ENCODE assay signal across 8 mouse cellular contexts in genomic region chr9:62522211-62522610, GRCm38 (mm10). TPM values are rescaled to one million over a fixed set of nuclear protein-coding genes. Genes with fewer than 3 reads are reported as not detected.
DNase-seq lines count a peak whose midpoint lies in the region; ATAC-seq and TF ChIP-seq lines count a peak whose summit lies in the region.

No protein-coding gene starts in this region.

- ATAC-seq in megakaryocyte progenitor cell, adult 5-6 weeks (replicated peaks; ENCODE audit: poor library complexity) = no peak

- no peak overlapping the region for H3K4me3 ChIP-seq in kidney, adult 2 months (ENCODE audit: insufficient read depth, low read depth, low read length)

- 65% methylated on average over 5 of the region's 5 CpGs for WGBS in kidney, adult 2 months

- peak; percentile 49 for DNase-seq in gastrocnemius, postnatal 25 days
- DNase-seq in gastrocnemius, postnatal 4 days (ENCODE audit: low spot score in 2 of 2) = no peak
- DNase-seq in heart, adult 11 months = peak; percentile 98
- peak; percentile 83 for DNase-seq in kidney, adult 2 months
- peak; percentile 68 to 85 for DNase-seq in lung, postnatal 4 days
- DNase-seq in spleen, postnatal 4 days (ENCODE audit: low spot score in 2 of 2) = no peak
- DNase-seq in layer of hippocampus, adult 11-12 months (ENCODE audit: low spot score) = no peak

- H3K4me1 ChIP-seq in kidney, adult 2 months (ENCODE audit: control insufficient read depth, insufficient read depth, low read length) = no peaks in the 10 kb centered on the region

- TF ChIP-seq POLR2A in kidney, adult 2 months (IDR thresholded peaks at IDR 0.05; ENCODE audit: low read depth, low read length) = no peak

- H3K36me3 ChIP-seq in kidney, adult 2 months (ENCODE audit: control insufficient read depth, insufficient read depth, low read length) = no peaks in the 10 kb centered on the region

- TF ChIP-seq CTCF in kidney, adult 2 months (conservative IDR thresholded peaks at IDR 0.05; ENCODE audit: insufficient read depth, insufficient read length, low read depth, low read length) = no peak

- H3K27me3 ChIP-seq in kidney, adult 2 months (replicated peaks; ENCODE audit: control insufficient read depth, insufficient read depth, low read length) = no peaks in the 10 kb centered on the region

- peak overlapping the region; percentile 76 for H3K27ac ChIP-seq in kidney, adult 2 months (ENCODE audit: insufficient read depth, low read depth, low read length)

RNA-seq across cellular contexts. Expression of gene Coro2b, which starts 14.6 kb away (rescaled TPM):
- total RNA-seq in gastrocnemius, postnatal 25 days (2021) = 1 to 10 TPM; 5.1 to 6.5 TPM
- total RNA-seq in gastrocnemius, postnatal 4 days (2021) = 10 to 100 TPM; 19.2 to 19.7 TPM
- 9.8 and 11.0 TPM in 2 replicates for polyA plus RNA-seq in kidney, adult 2 months (2012; rRNA removed)
- total RNA-seq in megakaryocyte progenitor cell, adult 5-6 weeks (2015) = 0.10 and 0.30 TPM in 2 replicates
- not detected in 2 replicates for total RNA-seq in megakaryocyte progenitor cell, adult 5-6 weeks (2017)

Comparison
In these comparisons a context has a peak if more than half of its experiments do, and no peak if none do; other contexts are left out.
1. DNase-seq: peak in gastrocnemius, postnatal 25 days (single experiment), heart, adult 11 months (single experiment), kidney, adult 2 months (single experiment) and lung, postnatal 4 days (2 of 2); none in gastrocnemius, postnatal 4 days (0 of 2), spleen, postnatal 4 days (0 of 2) and layer of hippocampus, adult 11-12 months (single experiment).
2. RNA of gene Coro2b, which starts 14.6 kb away (total RNA-seq): 19.2 to 19.7 TPM in gastrocnemius, postnatal 4 days and 5.1 to 6.5 TPM in gastrocnemius, postnatal 25 days; 0.10 to 0.30 TPM in megakaryocyte progenitor cell, adult 5-6 weeks; every median in the first group is over 4 times any median in the second.